Mouse (Mus musculus) MEL-GATA-1-ER (cell line): ENCODE results near the gene Cenph.
"Not testable (repeated sequence)": the region's sequence is repeated elsewhere in the genome, so short reads cannot be mapped to it uniquely, and the experiment has no call there.

Source experiments
- DNase-seq: peaks from one replicate; pipeline ENCODE4 v3.0.0-alpha.2; 2012; ENCODE audit warnings: low read depth; ENCODE audit errors: extremely low read depth

The Cenph gene

DNA sequence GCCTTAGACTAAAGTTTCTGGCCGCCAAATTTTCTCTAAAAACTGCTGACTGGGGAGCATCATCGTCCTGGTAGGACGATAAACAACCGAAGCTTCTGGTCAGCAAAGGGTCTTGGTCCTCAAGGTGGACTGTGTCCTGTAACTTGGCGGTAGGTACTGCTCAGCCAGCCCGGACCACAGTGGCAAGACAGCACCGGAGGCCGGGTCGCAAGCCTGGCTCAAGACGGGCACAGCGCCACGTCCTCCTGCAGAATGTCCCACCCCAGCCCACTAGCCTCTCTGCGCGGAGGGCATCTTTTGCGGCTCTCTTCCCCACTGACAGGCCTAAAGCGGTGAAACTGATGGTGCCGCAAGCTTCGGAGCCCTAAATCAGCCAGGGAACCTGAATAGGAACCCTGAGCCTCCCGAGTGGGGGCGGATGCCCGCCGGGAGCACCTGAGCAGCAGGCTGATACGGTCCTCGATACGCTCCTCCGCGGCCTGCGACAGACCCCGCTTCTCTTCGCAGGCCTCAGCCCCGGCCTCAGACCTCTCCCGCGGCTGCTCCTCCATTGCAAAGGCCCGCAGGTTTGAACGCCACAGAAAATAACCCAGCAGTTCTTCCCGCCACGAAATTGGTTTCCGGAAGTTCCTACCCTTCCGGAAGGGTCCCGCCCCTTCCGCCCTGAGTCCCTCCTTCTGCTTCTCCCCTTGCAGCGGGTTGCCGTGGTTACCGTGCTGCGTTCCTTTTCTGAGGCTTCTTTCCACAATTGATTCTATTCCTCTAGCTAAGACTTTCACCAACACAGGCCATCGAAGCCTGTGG, at the start of gene Cenph:
Gene Cenph (minus strand): TSS at position 648 of the 804 bp plus-strand sequence.
- peak; percentile 87 for DNase-seq

DNA sequence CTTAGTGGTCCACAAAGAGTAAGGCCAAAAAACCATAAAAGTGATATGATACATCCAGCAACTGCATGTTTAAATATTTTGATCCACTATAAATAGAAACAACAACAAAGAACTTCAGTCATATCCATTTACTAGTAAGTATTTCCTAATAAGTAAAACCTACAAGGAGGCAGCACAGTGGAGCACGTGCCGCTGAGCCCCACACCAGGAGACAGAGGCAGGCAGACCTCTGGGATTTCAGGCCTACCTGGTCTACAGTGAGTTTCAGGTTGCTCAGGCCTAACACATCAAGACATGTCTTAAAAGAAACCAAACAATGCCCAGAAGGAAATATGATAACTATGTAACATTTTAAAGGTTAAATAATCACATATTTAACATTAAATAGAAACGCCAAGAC, 49.2 kb upstream of the Cenph start:
- DNase-seq: no peak

DNA sequence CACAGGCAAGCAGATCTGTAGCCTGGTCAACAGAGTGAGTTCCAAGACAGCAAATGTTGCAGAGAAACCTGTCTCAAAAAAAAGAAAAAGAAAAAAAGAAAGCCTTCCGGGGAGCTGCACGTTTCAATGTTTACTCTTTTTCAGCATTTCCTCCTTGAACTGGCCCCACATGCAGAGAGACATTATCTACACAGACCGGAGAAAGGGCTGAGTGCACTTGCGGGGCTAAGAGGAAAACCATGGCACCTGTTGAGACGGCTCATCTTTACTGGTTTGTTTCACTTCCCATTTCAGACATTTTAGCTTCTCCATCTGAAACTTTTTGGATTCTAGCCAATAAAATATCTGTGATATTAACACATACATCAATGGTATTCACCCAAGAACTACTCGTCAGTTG, 48.6 kb upstream of the Cenph start:
- peak; percentile 52 for DNase-seq

DNA sequence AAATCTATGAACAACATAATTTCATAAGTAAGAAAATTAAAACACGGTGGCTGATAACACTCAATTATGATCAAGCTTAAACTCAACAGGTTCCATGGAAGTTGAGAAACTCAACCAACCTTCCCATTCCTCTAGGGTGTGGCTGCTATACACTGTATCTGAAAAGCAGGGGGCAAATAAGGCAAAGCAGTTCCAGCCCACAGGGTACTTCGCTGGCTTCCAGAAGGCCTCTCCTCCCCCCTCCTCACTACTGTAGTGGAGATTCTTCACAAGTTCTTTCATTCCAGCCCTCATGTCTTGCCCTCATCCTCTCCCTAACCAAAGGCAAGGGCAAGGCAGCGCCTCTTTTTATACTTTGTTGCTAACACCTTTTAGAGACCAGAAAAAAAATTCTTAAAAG, 48.2 kb upstream of the Cenph start:
- no peak for DNase-seq

DNA sequence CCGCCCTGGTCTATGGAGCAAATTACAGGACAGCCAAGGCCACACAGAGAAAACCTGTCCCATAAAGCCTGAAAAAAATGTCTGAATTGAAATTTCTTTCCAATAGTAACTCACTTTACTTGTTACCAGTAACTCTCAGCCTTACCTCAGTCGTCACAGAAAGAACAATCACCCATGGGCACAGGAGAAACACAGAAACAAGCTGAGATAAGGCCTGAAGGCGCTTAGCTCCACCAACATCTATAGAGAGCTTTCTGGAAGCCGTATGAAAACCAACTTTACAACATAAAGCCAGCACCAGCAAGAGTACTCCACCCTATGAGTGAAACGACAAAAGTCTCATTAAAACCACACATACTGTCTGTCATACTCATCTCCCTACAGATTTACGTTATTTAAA, 38.8 kb upstream of the Cenph start:
- no peak for DNase-seq

DNA sequence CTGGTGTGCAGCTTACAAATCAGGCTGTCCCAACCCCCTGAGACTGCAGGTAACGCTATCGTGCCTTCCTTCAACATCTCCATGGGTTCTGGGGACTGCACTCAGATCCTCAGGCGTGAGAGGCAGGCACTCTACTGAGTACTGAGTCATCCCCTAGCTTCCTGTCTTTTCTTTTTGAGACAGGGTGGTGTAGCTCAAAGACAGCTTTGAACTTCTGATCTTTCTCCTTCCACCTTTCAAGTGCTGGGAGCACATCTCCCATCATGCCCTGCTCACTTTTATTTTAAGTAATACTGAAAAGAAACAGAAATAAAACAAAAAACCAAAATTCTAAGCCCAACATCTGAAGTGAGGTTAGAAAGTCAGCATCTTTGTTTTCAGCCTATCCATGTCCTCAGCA, 30.1 kb upstream of the Cenph start:
- no peak for DNase-seq

DNA sequence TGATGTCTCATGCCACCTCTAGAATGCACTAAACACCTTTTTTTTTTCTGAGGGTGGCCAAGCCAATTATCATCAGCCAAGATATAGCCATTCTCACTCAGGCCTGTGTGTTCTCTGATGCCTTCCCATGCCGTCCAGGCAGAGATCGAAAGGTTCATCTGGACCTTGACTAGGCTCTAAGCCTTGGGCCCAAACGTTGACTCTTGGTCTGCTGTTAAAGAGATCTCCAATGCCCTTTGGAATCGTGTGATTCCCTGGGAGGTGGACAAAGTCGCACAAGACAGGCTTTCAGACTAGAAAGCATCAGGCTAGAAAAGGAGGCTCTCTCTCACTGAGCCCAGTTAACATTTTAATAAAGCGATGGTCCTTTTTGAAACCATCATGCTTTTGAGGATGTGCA, 21.5 kb upstream of the Cenph start:
- DNase-seq: no peak

DNA sequence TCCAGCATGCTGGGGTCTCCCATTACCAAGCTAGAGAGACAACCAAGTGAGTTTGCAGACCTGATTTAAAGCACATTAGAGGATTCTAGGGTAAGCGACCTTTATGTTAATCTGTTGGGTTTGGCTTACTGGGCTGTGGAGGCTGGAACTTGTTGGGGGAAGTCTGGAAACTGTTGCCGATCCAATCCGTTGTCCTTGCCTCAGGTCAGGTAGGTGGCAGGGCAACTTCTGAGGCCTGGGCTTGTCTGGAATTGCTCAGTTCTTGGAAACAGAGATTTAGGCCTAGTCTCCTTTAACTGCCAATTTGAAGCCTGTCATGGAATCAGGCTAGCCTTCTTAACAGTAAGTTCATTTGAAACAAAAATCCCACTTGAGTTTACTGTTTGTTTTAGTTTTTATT, 13.4 kb upstream of the Cenph start:
- no peak for DNase-seq

DNA sequence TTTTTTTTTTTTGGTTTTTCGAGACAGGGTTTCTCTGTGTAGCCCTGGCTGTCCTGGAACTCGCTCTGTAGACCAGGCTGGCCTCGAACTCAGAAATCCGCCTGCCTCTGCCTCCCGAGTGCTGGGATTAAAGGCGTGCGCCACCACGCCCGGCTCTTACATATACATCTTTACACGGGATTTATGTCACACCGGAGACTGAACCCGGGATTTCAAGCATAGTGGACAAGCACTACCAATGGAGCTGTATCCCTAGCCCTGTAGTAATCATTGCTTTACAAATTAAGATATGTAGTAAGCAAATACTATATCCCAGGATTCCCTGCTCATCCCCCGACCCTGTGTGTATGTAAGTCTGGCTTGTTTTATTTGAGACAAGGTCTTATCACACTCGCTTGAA, 12.4 kb upstream of the Cenph start:
- DNase-seq: not testable (repeated sequence)

DNA sequence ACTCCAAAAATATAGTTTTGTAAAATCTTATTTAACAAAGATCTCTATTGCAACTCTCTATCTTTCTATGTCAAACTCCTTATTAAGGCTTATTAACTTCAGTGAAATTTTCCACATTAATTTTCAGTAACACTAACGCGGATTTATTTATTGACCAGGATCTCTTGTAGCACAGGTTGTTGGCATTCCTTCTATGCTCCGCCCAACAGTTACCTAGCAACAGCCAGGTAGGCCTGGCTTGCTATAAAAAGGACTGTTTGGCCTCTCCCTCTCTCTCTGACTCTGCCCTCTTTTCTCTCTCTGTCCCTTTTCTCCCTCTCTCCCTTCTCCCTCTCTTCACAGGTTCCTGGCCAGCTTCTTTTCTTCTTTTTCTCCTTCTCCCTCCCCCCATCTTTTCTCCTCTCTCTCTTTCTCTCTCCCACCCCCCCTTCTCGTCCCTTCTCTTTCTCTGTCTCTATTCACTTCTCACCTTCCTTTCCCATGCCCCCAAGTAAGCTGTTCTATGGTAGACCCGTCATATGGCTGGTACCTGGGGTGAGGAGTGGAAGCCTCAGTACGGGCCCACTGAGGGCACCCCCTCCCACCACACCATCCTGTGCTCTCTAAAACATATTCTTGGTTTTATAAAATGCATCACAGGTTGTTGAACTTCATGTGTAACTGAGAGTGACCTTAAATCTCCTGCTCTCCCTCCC, 11.8 kb upstream of the Cenph start:
- DNase-seq: no peak

DNA sequence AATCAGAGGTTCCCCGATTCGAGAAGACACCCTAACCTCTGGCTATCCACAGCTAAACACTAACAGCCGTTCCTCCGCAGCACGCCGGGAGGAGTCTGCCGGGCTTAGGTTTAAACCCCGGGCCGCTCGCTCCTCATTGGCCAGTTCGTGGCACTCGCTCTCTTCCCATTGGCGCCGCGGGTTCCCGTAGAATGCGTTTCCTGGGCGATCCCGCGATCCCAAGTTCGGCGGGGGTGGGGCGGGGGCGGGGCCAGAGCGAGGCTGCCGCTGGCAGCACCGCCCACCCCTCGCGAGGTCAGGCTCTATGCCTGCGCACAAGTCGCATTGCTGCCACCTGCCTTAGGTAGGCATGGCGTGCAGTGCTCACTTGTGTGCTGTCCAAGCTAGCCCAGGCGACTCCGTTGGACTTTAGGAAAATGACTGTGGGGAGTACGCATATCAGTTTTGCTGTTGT, 10.7 kb upstream of the Cenph start, which contains the start of gene Ccnb1:
Gene Ccnb1 (minus strand): TSS at position 157 of the 454 bp plus-strand sequence.
- DNase-seq: peak; percentile 88

DNA sequence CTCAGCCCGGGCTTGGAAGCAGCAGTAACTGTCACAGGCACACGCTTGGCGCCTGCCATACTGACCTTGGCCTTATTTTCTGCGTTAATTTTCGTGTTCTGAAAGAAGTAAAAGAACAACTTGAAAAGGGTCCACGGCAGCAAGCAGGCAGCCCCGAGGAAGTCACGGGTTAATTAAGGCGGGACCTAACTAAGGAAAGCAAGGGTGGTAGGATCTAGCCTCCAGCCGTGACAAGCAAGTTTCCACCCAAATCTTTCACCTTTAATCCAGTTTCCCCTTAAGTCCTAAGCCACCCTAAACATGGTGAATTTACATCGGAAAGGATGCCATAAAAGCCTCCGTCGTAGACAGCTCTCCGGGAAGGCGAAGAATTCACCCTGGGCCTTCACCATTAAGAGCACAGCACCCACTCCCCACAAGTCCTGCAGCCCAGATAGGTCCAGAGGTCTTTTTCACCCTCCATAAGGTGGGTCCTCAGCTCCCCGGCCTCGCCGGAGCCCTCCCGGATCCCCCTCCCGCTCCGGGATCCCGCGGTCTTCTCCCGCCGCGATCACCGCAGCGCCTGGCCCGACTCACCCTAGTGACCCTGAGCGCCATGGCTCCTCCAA, 10.2 kb upstream of the Cenph start:
- DNase-seq: no peak

DNA sequence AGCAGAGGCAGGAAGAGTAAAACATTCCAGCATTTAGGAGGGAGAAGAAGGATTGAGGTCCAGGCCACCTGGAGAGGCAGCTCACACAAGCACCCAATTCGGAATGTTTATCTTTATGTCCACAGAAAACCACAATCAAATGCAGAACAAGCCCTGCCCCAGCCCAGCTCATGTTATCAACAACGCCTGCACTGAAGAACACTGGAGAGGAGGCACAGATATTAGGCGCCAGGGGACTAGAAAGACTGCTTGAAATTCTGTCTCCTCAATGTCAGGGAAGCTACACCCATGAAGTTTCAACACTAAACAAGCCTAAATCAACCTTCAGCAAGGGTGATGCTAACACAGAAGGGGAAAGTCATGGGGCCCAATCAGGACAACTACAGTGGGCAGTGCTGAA, 1.8 kb upstream of the Cenph start:
- peak; percentile 91 for DNase-seq

DNA sequence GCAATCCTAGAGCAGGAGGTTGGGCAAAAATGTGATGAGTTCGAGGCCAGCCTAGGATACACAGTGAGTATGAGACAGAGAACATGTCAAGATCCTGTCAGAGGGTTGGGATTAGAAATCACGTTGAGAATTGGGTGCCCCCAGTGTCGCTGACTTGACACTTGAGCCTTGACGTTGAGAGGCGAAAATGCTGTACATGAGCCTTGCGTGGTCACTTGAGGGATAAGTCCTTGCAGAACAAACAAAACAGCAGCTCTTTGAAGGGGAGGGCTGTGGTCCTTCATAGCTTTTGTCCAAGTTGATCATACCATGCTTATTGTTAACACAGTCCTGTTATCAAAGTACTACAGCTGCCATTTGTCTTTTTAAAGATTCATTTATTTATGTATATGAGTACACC, 1.0 kb upstream of the Cenph start:
- no peak for DNase-seq

DNA sequence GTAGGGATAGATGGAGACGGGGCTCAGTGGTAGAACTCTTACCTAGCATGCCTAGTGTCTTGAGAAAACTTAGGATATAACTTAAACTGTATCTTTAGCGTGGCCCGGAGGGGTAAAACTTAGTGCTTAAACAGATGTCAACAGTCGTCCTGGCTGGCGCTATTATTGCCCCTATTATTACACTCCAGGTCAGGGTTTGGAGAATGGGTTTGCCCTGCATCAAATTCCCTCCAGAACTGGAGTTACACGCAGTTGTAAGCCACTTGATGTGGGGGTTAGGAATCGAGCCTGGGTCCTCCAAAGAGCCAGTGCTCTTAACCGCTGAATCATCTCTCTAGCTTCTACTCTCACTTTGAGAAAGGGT, 339 bp upstream of the Cenph start:
- DNase-seq: no peak

DNA sequence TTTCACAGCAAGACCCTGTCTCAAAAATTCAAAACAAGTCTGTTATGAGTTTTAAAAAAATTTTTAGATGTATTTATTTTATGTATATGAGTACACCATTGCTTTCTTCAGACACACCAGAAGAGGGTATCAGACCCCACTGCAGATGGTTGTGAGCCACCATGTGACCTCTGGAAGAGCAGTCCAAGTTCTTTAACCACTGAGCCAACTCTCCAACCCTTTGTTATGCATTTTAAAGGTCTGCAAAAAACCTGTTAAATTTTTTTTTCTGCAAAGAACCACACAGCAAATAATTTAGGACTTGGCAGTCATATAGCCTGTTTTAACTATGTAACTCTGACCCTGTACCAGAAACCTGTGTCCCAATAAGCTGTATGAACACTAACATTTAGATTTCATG, 995 bp downstream of the Cenph start:
- DNase-seq: no peak

DNA sequence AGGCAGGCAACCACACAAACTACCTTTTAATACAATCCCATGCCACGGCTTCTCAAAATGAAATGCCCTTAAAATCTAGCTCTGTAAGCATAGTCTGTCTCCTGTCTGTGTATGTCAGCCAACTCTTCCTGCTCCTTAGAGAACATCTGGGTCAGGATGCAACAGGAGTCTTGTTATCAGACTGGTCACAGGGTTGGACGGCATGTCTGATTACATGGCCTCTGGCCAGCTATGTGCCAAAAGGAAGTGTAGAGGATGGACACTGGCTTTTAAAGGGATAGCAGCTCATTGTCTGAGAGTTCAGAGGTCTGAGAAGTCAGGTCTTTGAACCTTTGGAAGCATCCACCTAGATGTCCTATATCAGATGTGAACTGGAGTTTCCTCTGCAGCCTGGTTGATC, 20.4 kb downstream of the Cenph start:
- DNase-seq: no peak

DNA sequence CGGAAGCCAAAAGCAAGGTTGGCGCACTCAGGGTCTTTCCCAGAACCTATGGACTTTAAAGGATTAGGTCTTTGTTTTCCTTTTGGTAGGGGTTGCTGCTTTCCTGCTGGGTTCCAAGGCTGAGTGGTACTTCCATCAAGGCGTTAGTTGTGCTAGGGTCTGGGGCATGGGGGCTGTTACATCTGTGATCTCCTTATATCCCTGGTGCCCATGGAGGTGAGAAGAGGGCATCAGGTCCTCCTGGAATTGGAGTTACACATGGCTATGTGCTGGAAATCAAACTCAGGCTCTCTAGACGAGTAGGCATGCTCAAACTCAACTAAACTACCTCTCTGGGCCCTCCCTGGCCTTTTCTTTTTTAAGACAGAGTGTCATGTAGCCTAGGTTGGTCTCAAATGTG, 21.5 kb downstream of the Cenph start:
- no peak for DNase-seq

DNA sequence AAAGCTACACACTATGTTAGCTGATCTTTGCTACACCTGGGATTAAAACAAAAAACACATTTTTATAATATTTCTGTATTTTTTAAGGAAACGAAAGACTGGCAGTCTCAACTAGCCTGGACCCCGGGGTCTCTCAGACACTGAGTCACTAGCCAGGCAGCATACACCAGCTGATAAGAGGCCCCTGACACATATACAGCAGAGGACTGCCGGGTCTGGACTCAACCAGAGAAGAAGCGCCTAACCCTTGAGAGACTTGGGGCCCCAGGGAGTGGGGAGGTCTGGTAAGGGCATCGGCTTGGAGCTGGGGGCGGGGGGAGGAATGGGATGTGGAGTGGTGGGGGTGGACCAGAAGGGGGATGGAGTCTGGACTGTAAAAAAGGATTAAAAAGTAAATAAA, 22.7 kb downstream of the Cenph start:
- DNase-seq: no peak

DNA sequence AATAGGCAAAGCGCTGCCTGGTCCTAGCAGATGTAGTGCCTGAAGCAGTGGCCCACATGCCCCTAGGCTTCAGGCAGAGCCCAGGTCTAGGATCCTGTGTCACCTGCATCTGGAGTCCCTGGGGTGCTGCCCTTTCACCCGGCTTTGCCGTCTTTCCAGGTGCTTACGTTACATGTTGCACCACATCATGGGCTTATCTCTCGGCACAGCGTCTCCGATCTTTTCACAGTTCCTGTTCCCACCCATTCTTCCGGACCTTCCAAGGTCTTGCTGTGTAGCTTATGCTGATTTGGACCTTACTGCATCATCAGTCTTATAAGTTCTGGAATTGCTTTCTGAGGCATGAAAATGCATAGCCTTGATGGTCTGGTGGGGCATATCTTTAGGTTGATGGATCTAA, 23.2 kb downstream of the Cenph start:
- DNase-seq: peak; percentile 54

DNA sequence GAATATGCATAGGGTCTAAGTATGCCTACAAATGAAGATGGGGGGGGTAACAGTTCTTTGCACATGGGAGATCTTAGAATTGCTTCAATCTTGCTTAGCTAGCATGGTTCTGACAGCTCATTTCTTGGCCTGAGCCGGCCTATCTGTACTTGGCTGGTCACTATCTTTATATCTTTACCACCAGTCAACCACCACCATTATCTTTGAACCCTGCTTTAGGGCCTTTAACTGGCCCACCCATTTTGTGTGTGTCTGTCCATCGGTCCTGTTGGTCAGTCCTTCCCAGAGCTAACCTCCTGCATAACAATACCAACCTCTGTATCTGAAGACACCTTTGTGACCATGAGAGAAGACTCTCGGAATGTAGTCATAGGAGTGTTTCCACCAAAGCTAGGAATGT, 24.3 kb downstream of the Cenph start:
- DNase-seq: no peak

DNA sequence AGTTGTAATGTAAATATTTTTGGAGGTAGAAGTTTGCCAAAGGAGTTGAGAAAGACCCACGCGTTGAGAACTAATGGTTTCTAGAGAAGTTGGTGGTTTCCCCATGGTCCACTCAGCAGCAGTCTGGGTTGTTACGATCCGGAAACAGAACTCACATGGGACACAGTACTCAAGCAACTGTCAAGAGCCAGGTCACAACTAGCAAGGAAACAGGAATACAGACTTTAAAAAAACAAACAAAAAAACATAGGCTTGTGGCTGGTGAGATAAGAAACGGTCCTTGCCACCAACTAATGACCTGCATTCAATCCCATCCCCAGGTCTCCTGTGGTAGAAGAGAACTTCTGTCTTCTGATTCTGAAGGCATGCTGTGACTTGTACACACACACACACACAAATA, 24.9 kb downstream of the Cenph start:
- DNase-seq: no peak

DNA sequence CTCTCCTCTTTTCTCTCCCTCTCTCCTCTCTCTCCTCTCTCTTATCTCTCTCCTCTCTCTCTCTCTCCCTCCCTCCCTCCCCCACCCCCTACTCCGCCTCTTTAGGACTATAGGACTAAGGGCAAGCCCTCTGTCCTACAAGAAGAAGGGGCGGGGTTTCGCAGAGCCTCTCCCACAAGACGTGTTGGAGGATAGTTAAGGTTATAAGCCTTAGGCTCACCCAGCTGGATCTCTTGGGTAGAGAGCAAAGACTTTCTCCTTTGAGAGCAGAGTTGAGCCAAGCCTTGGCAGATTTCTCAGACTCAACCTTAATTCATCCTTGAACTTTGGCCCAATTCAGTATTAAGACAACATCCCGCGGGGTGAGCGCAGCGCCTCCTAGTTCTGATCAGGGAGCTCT, 27.1 kb downstream of the Cenph start:
- no peak for DNase-seq
